Mouse (Mus musculus) CH12.LX (cell line): Measurements from ENCODE around the gene Adgrg6. TPM values are rescaled to one million over a fixed set of nuclear protein-coding genes. Genes with fewer than 3 reads are reported as not detected.

ENCODE experiments used
- DNase-seq: peaks from one replicate; pipeline ENCODE4 v3.0.0-alpha.2; 2013; ENCODE audit errors: extremely low read depth
- H3K27ac ChIP-seq: 2 replicates; pipeline ENCODE4 v1.5.1; 2012; ENCODE audit warnings: low read depth, mild to moderate bottlenecking, control low read depth, moderate library complexity; ENCODE audit not compliant: insufficient read depth
- H3K27me3 ChIP-seq: replicated peaks from 2 replicates; pipeline ENCODE3; 2012; ENCODE audit warnings: inconsistent platforms
- H3K36me3 ChIP-seq, 2 experiments: replicated peaks in 1 of 2; 2 replicates each; pipeline versions ENCODE3 to v1.6.1; 2012; ENCODE audit warnings: inconsistent platforms in 1 of 2, low read length in 1 of 2, mild to moderate bottlenecking in 1 of 2, mixed read lengths in 1 of 2, moderate library complexity in 1 of 2; ENCODE audit not compliant: control insufficient read depth in 1 of 2, insufficient read depth in 1 of 2
- H3K4me1 ChIP-seq, 2 experiments: 2 replicates each; pipeline ENCODE4 v1.6.1; 2012; ENCODE audit warnings: inconsistent platforms in 1 of 2, moderate library complexity in 1 of 2; ENCODE audit not compliant: insufficient read depth in 2 of 2, control insufficient read depth in 1 of 2
- H3K4me2 ChIP-seq: 2 replicates; pipeline ENCODE4 v1.6.1; 2012; ENCODE audit warnings: low read depth, mild to moderate bottlenecking, control low read depth; ENCODE audit not compliant: poor library complexity, insufficient read depth, severe bottlenecking
- H3K4me3 ChIP-seq, 3 experiments: fragments of 150-350 bp in 1 of 3; sonication (generic) in 1 of 3; replicated peaks in 1 of 3; 2 replicates each; pipeline versions ENCODE3 to v1.5.1; 2011 to 2012; ENCODE audit warnings: low read depth in 2 of 3, low read length in 2 of 3, mild to moderate bottlenecking in 2 of 3, moderate library complexity in 2 of 3, control low read depth in 1 of 3, improper control_type of control experiment in 1 of 3, inconsistent platforms in 1 of 3, mixed read lengths in 1 of 3; ENCODE audit not compliant: poor library complexity in 1 of 3
- H3K79me2 ChIP-seq: replicated peaks from 2 replicates; pipeline ENCODE4 v1.6.1; 2012; ENCODE audit warnings: mild to moderate bottlenecking, moderate library complexity; ENCODE audit not compliant: control insufficient read depth, poor library complexity, insufficient read depth, severe bottlenecking; ENCODE audit errors: extremely low read depth
- H3K9ac ChIP-seq: 2 replicates; pipeline ENCODE4 v1.6.1; 2012; ENCODE audit warnings: low read depth, mild to moderate bottlenecking, control low read depth, moderate library complexity; ENCODE audit not compliant: insufficient read depth
- H3K9me3 ChIP-seq: replicated peaks from 2 replicates; pipeline ENCODE3; 2012; ENCODE audit warnings: low read length, inconsistent platforms, mixed read lengths
- CHD1 ChIP-seq: IDR thresholded peaks from 2 replicates; pipeline ENCODE4 v1.6.1; 2012; ENCODE audit warnings: low read depth, low read length, improper control_type of control experiment, inconsistent platforms
- CHD2 ChIP-seq: IDR thresholded peaks from 2 replicates; pipeline ENCODE4 v1.6.1; 2011; ENCODE audit warnings: low read length, improper control_type of control experiment
- CTCF ChIP-seq, 2 experiments: IDR thresholded peaks in 1 of 2; conservative IDR thresholded peaks in 1 of 2; 2 replicates each; pipeline ENCODE4 v1.5.1; 2011 to 2012; ENCODE audit warnings: low read depth in 2 of 2, low read length in 2 of 2, improper control_type of control experiment in 1 of 2, inconsistent platforms in 1 of 2, mild to moderate bottlenecking in 1 of 2, moderate library complexity in 1 of 2
- IRF4 ChIP-seq: IDR thresholded peaks from 2 replicates; pipeline ENCODE4 v1.6.1; 2014; ENCODE audit warnings: low read depth, mild to moderate bottlenecking, inconsistent platforms, low read length, improper control_type of control experiment
- JUND ChIP-seq: conservative IDR thresholded peaks from 2 replicates; pipeline ENCODE4 v1.6.1; 2011; ENCODE audit warnings: low read depth, low read length, improper control_type of control experiment
- MAFK ChIP-seq: IDR thresholded peaks from 2 replicates; pipeline ENCODE4 v1.6.1; 2011; ENCODE audit warnings: low read length, improper control_type of control experiment; ENCODE audit not compliant: insufficient replicate concordance
- MAZ ChIP-seq: IDR thresholded peaks from 2 replicates; pipeline ENCODE4 v1.6.1; 2012; ENCODE audit warnings: low read depth, mild to moderate bottlenecking, inconsistent platforms, low read length, improper control_type of control experiment, moderate library complexity
- NRF1 ChIP-seq: IDR thresholded peaks from 2 replicates; pipeline ENCODE4 v1.6.1; 2014; ENCODE audit warnings: low read depth, mild to moderate bottlenecking, inconsistent platforms, low read length, improper control_type of control experiment, moderate library complexity
- POLR2AphosphoS2 ChIP-seq: IDR thresholded peaks from 2 replicates; pipeline ENCODE4 v1.6.1; 2011; ENCODE audit warnings: low read depth, low read length, improper control_type of control experiment
- RAD21 ChIP-seq: IDR thresholded peaks from 2 replicates; pipeline ENCODE4 v1.6.1; 2011; ENCODE audit warnings: low read depth, mild to moderate bottlenecking, low read length, improper control_type of control experiment, moderate library complexity
- RCOR1 ChIP-seq: conservative IDR thresholded peaks from 2 replicates; pipeline ENCODE4 v1.6.1; 2012; ENCODE audit warnings: low read depth, mild to moderate bottlenecking, inconsistent platforms, low read length, improper control_type of control experiment
- TBP ChIP-seq: conservative IDR thresholded peaks from 2 replicates; pipeline ENCODE4 v1.6.1; 2011; ENCODE audit warnings: low read depth, low read length, improper control_type of control experiment
- UBTF ChIP-seq: IDR thresholded peaks from 2 replicates; pipeline ENCODE4 v1.6.1; 2012; ENCODE audit warnings: low read depth, mild to moderate bottlenecking, inconsistent platforms, low read length, improper control_type of control experiment, moderate library complexity
- USF1 ChIP-seq: IDR thresholded peaks from 2 replicates; pipeline ENCODE4 v1.6.1; 2014; ENCODE audit warnings: low read depth, mild to moderate bottlenecking, inconsistent platforms, low read length, improper control_type of control experiment
- USF2 ChIP-seq: conservative IDR thresholded peaks from 2 replicates; pipeline ENCODE4 v1.6.1; 2011; ENCODE audit warnings: low read depth, low read length, improper control_type of control experiment
- ZMIZ1 ChIP-seq: IDR thresholded peaks from 2 replicates; pipeline ENCODE4 v1.6.1; 2012; ENCODE audit warnings: low read depth, mild to moderate bottlenecking, inconsistent platforms, low read length, improper control_type of control experiment
- dilution Hi-C: fragments of 300-500 bp; cut with MboI; formaldehyde crosslinking; loops from 2 replicates; pipeline ENCODE4 v1.14.3; 2020; ENCODE audit warnings: low sequenced_read_pairs; ENCODE audit not compliant: extremely low pct_unique_long_range_greater_than_20kb, extremely low pct_ligation_motif_present
- in situ Hi-C: fragments of 300-500 bp; cut with MboI; formaldehyde crosslinking; loops from 3 replicates; pipeline ENCODE4 v1.14.3; 2019; ENCODE audit warnings: low sequenced_read_pairs, low pct_ligation_motif_present, low pct_unique_long_range_greater_than_20kb, mixed read lengths
- polyA plus RNA-seq: library from polyadenylated mRNA; unstranded; fragments of >175 nt; gene quantifications from 2 replicates; pipeline ENCODE4 v1.2.1, GENCODE M21; 2012; ENCODE audit warnings: low read depth; ENCODE audit not compliant: insufficient read length
- total RNA-seq, 2 experiments: library from RNA; depleted of rRNA; stranded (reverse); fragments of 300-350 nt in 1 of 2; fragments of >200 nt in 1 of 2; gene quantifications; 2 replicates each; pipeline ENCODE4 v1.2.3; 2012 to 2014

The Adgrg6 gene
- total and polyA plus RNA-seq, 3 experiments: not detected

DNA sequence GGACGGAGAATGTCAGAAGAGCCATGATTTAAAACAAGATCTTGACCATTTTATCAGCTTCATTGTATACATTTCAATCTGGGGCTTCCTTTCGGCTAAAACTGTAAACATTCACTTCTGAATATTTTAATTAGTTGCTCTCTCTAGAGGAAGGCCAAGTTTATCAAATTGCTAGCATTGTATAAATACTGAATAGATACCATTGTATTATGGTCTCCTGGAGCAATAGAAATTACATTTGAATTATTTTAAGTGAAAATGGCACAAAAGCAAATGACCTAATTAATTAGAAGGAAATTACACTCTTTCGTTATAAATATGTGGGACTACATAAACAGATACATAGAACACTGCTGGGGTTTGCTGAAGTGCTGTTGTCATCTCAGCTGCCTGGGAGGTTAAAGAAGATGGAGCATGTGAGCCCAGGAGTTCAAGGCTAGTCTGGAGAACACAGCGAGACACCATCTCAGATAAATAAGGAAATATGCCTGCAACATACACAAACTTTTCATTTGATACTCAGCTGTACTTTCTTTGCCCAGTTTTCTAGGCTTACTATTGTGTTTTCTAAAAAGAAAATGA, 84.4 kb downstream of the Adgrg6 start:
- H3K9me3 ChIP-seq: no peaks in the 10 kb centered on the region
- H3K27me3 ChIP-seq: no peaks in the 10 kb centered on the region
- H3K27ac ChIP-seq: no peak overlapping the region
- no peak overlapping the region for H3K4me3 ChIP-seq
- H3K4me1 ChIP-seq: peaks cover 0 to 10% of the 10 kb centered on the region in 2 experiments; a peak in 2 of 4 replicates
- dilution Hi-C loops (no loop called here), in situ Hi-C loops (no loop called here)
- DNase-seq: no peak
- H3K79me2 ChIP-seq: no peaks in the 10 kb centered on the region
- H3K4me2 ChIP-seq: no peak overlapping the region
- no peak overlapping the region for H3K9ac ChIP-seq
- TF ChIP-seq USF1 (no peak), CTCF (conservative IDR thresholded peaks at IDR 0.05 in 1 of 2, IDR thresholded peaks at IDR 0.05 in 1 of 2; ENCODE audit: low read depth in 2 of 2, low read length in 2 of 2) (no peak), USF2 (no peak), JUND (no peak), POLR2AphosphoS2 (no peak)
- no peaks in the 10 kb centered on the region for H3K36me3 ChIP-seq

DNA sequence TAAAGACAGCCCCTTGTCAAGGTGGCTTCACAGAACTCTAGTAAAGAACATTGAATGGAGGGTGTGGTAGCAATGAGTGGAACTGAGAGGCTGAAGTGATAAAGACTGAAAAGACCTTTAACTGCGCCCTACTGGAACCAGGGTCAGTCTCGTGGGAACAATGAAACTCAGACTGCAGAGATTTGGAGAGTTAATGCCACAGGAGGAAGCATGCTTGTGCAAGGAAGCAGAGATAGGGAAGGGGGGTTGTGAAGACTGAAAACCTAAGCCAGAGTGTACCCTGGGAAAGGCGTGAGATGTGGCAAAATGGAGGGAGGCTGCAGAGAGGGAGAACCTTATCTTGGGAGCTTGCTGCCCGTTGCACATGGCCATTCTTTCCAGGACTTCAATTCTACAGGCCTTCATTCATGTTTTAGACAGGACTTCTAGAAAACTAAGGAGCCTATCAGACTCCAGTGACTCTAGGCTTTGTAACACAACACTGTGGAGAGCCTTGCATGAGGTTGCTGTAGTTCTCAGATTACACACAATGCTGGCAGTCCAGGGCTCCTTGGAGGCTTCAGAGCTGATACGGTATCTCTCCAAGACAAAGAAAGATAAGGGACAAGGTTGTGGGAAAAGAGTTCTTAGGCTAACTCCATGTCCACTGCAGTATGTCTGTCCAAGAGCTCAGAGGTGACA, 85.1 kb downstream of the Adgrg6 start:
- no peak for TF ChIP-seq RAD21
- no peak for TF ChIP-seq UBTF
- no peak for TF ChIP-seq RCOR1
- no peak for TF ChIP-seq NRF1
- no peak for TF ChIP-seq POLR2AphosphoS2
- TF ChIP-seq MAZ: no peak
- no peak for TF ChIP-seq USF1
- no peak for TF ChIP-seq MAFK
- TF ChIP-seq CHD1: no peak
- Histone ChIP-seq H3K36me3 (no peaks in the 10 kb centered on the region), H3K4me3 (no peak overlapping the region), H3K27ac (no peak overlapping the region), H3K9ac (no peak overlapping the region), H3K9me3 (no peaks in the 10 kb centered on the region), H3K27me3 (no peaks in the 10 kb centered on the region), H3K4me1 (peaks cover 0 to 10% of the 10 kb centered on the region in 2 experiments; a peak in 2 of 4 replicates), H3K79me2 (no peaks in the 10 kb centered on the region), H3K4me2 (0 out of 2 replicates have a peak overlapping the region, but pooled peaks have one; percentile 19)
- in situ Hi-C loops (no loop called here), dilution Hi-C loops (no loop called here)
- DNase-seq: no peak

DNA sequence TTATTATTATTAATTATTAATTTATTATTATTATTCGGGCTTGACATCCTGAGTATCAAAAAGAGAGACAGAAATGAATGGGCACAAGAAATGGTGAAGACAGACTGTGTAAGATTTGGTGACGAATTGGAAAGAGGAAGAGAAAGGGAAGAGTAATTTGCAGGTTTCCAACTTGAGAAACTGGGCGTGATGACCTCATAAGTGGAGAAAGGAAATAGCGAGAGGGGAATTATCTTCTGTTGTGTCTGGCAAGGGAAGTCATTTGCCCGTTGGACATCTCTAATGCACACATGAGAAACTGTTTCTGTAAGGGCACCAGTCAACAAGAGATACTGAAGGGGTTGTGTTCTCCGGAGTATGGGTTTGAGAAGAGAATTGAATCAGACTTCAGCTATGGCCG, 85.6 kb downstream of the Adgrg6 start:
- H3K27ac ChIP-seq: no peak overlapping the region
- peaks cover 0 to 10% of the 10 kb centered on the region in 2 experiments; a peak in 2 of 4 replicates for H3K4me1 ChIP-seq
- H3K9ac ChIP-seq: no peak overlapping the region
- no peaks in the 10 kb centered on the region for H3K9me3 ChIP-seq
- no peaks in the 10 kb centered on the region for H3K79me2 ChIP-seq
- peak overlapping the region; percentile 19; the same call in 1 of the 2 replicates for H3K4me2 ChIP-seq
- H3K36me3 ChIP-seq: no peaks in the 10 kb centered on the region
- TF ChIP-seq TBP: no peak
- no peak for TF ChIP-seq USF1
- TF ChIP-seq NRF1: no peak
- TF ChIP-seq CHD2: no peak
- TF ChIP-seq IRF4: no peak
- TF ChIP-seq ZMIZ1: no peak
- DNase-seq: no peak
- dilution Hi-C loops: no loop called here
- H3K27me3 ChIP-seq: no peaks in the 10 kb centered on the region
- in situ Hi-C loops: no loop called here
- no peak overlapping the region for H3K4me3 ChIP-seq
